Mouse (Mus musculus) hindbrain, embryonic 16.5 days (tissue): ENCODE measurements at regions not wholly inside any gene's neighbourhood (a gene's known extent, or its start where the extent isn't known, plus 50 kb on each side); places are given as distances from the start of the nearest gene placed in this dataset.

Experiments
- ATAC-seq: fragments of 200-750 bp; cut with Nextera tagmentation; 2 replicates; pipeline ENCODE4 v1.8.0; 2017; ENCODE audit warnings: moderate TSS enrichment, moderate library complexity
- H3K27ac ChIP-seq: fragments of 300-500 bp; sonication (generic); 2 replicates; pipeline ENCODE4 v1.5.1; 2014; ENCODE audit warnings: low read depth, mild to moderate bottlenecking, control low read depth, low read length, moderate library complexity
- H3K27me3 ChIP-seq: fragments of 300-500 bp; sonication (generic); replicated peaks from 2 replicates; pipeline ENCODE4 v1.6.1; 2014; ENCODE audit warnings: low read length; ENCODE audit not compliant: control insufficient read depth, insufficient read depth
- H3K36me3 ChIP-seq: fragments of 300-500 bp; sonication (generic); 2 replicates; pipeline ENCODE4 v1.6.1; 2014; ENCODE audit warnings: mild to moderate bottlenecking, low read length, moderate library complexity, mixed read lengths; ENCODE audit not compliant: control insufficient read depth, insufficient read depth
- H3K4me1 ChIP-seq: fragments of 300-500 bp; sonication (generic); 2 replicates; pipeline ENCODE4 v1.6.1; 2014; ENCODE audit warnings: low read depth, low read length; ENCODE audit not compliant: control insufficient read depth, insufficient read depth
- H3K4me2 ChIP-seq: fragments of 300-500 bp; sonication (generic); 2 replicates; pipeline ENCODE4 v1.6.1; 2014; ENCODE audit warnings: mild to moderate bottlenecking, low read length, control low read depth, moderate library complexity
- H3K4me3 ChIP-seq: fragments of 300-500 bp; sonication (generic); 2 replicates; pipeline ENCODE4 v1.5.1; 2014; ENCODE audit warnings: mild to moderate bottlenecking, low read length, control low read depth, moderate library complexity
- H3K9ac ChIP-seq: fragments of 300-500 bp; sonication (generic); 2 replicates; pipeline ENCODE4 v1.6.1; 2014; ENCODE audit warnings: low read depth, mild to moderate bottlenecking, control low read depth, low read length, moderate library complexity
- H3K9me3 ChIP-seq: fragments of 300-500 bp; sonication (generic); 2 replicates; pipeline ENCODE4 v1.6.1; 2014; ENCODE audit warnings: mild to moderate bottlenecking, low read length, moderate library complexity; ENCODE audit not compliant: control insufficient read depth
- WGBS: fragments of 180-500 bp; shearing (Covaris S2); extraction: QIAGEN DNeasy Blood & Tissue Kit; methylation state at CpG from one replicate; pipeline ENCODE4 v1.1.7; 2014; 5-methylcytosine and 5-hydroxymethylcytosine counted together

DNA sequence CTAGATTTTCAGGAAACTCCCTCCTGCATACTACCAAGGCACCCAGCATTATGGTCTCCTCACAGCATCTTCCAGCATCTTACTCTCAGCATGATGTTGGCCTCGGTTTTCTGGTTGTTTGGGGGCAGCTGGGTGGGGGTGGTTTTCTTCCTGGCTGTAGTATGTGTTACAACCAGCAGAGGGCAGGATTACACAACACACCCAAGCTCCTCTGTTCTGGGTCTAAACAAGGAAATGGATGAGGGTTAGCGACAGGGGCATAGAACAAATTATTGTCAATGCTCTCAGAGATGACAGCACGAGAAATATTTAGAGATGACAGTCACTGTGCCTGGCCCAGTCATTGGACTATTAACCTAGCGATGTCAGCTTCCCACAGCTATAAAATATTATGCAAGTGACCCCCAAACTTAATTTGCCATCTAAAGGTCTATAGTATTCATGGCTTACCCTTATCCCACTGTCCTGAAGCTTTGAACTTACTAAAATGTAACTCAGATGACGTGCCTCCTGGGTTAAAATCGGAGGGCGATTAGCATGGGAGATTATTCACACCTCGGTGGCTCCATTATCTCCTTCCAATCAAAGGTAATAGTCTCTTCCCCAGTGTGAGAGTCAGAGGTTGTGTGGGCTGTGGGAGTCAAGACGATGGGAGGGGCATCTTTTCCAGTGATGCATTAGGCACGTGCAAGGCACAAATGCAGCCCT is 52.2 kb upstream of the Nudt7 start:
- Histone ChIP-seq H3K27ac (0 out of 2 replicates have a peak overlapping the region, but pooled peaks have one; percentile 21), H3K27me3 (no peaks in the 10 kb centered on the region), H3K4me1 (peaks cover 9% of the 10 kb centered on the region), H3K4me3 (no peak overlapping the region), H3K9me3 (no peaks in the 10 kb centered on the region), H3K4me2 (peak overlapping the region; percentile 15; the same call in 1 of the 2 replicates), H3K36me3 (no peaks in the 10 kb centered on the region), H3K9ac (no peak overlapping the region)
- 5% methylated on average over 10 of the region's 10 CpGs for WGBS
- ATAC-seq: peak; percentile 73

DNA sequence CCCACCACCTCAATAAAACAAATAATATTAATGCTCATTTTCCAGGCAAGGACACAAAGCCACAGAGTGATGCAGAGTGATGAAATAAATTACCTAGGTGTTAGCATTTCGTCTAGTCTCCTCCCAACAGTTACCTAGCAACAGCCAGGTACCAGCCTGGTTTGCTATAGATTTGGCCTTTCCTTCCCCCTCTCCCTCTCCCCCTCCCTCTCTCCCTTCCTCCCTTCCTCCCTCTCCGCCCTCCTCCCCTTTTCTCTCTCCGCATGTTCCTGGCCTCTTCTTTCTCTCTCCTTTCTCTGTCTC is 51.6 kb upstream of the Nudt7 start:
- H3K4me2 ChIP-seq: no peak overlapping the region; the same call in 1 of the 2 replicates
- no peak overlapping the region for H3K9ac ChIP-seq
- H3K27me3 ChIP-seq: no peaks in the 10 kb centered on the region
- 55% methylated on average over 3 of the region's 3 CpGs for WGBS
- ATAC-seq: peak; percentile 48; the same call in 1 of the 2 replicates
- H3K4me1 ChIP-seq: peaks cover 9% of the 10 kb centered on the region
- H3K27ac ChIP-seq: 0 out of 2 replicates have a peak overlapping the region, but pooled peaks have one; percentile 21
- H3K36me3 ChIP-seq: no peaks in the 10 kb centered on the region
- no peaks in the 10 kb centered on the region for H3K9me3 ChIP-seq
- H3K4me3 ChIP-seq: no peak overlapping the region
